Mouse (Mus musculus) erythroblast, embryonic 14.5 days (primary cell): ENCODE results near the gene Bbs4.

Experiments
- GATA1 ChIP-seq: IDR thresholded peaks from 2 replicates; pipeline ENCODE4 v1.6.1; 2012; ENCODE audit warnings: low read length, inconsistent platforms, mixed read lengths
- TAL1 ChIP-seq: IDR thresholded peaks from 3 replicates; pipeline ENCODE4 v1.6.1; 2012; ENCODE audit warnings: low read length, inconsistent platforms, mixed read lengths

DNA sequence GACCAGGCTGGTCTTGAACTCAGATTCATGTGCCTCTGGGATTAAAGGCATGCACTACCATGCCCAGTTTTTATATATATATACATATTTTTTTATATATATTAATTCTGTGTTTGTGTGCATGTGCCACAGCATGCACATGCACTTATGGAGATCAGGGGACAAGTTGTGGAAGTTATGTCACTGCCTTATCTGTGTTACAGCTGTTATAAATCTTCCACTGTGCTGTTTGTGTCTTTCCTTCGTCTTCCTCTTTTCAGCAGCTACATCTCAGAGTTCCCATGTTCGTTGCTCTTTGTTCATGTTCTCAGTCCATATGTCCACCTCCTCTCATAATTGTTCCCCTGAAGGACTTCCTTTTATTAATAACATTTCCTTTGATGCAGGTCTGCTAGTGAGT lies 45.4 kb downstream of the Bbs4 start:
- no peak for TF ChIP-seq TAL1
- no peak for TF ChIP-seq GATA1
